Mouse (Mus musculus) midbrain, postnatal 0 days (tissue): ENCODE measurements at regions not wholly inside any gene's neighbourhood (a gene's known extent, or its start where the extent isn't known, plus 50 kb on each side); places are given as distances from the start of the nearest gene placed in this dataset.

Experiments used
- ATAC-seq: fragments of 200-750 bp; cut with Nextera tagmentation; 2 replicates; pipeline ENCODE4 v1.8.0; 2017; ENCODE audit warnings: moderate number of reproducible peaks, mild to moderate bottlenecking, moderate TSS enrichment, moderate library complexity; ENCODE audit not compliant: low FRiP score
- DNase-seq: peaks from one replicate; pipeline ENCODE4 v3.0.0-alpha.2; 2015; ENCODE audit warnings: low spot score
- H3K27ac ChIP-seq: fragments of 300-500 bp; sonication (generic); 2 replicates; pipeline ENCODE4 v1.5.1; 2014; ENCODE audit warnings: low read depth, mild to moderate bottlenecking, low read length, mixed read lengths
- H3K27me3 ChIP-seq: fragments of 300-500 bp; sonication (generic); 2 replicates; pipeline ENCODE4 v1.6.1; 2014; ENCODE audit warnings: low read length, control low read depth, mixed read lengths; ENCODE audit not compliant: insufficient read depth
- H3K36me3 ChIP-seq: fragments of 300-500 bp; sonication (generic); 2 replicates; pipeline ENCODE4 v1.6.1; 2014; ENCODE audit warnings: low read length, control low read depth, mixed read lengths; ENCODE audit not compliant: insufficient read depth
- H3K4me1 ChIP-seq: fragments of 300-500 bp; sonication (generic); 2 replicates; pipeline ENCODE4 v1.6.1; 2014; ENCODE audit warnings: mild to moderate bottlenecking, control low read depth, antibody characterized with exemption, low read length, mixed read lengths; ENCODE audit not compliant: insufficient read depth
- H3K4me2 ChIP-seq: fragments of 300-500 bp; sonication (generic); 2 replicates; pipeline ENCODE4 v1.6.1; 2014; ENCODE audit warnings: low read depth, mild to moderate bottlenecking, low read length, mixed read lengths; ENCODE audit not compliant: poor library complexity, severe bottlenecking
- H3K4me3 ChIP-seq: fragments of 300-500 bp; sonication (generic); 2 replicates; pipeline ENCODE4 v1.5.1; 2014; ENCODE audit warnings: low read depth, mild to moderate bottlenecking, low read length, moderate library complexity
- H3K9ac ChIP-seq: fragments of 300-500 bp; sonication (generic); replicated peaks from 2 replicates; pipeline ENCODE4 v1.6.1; 2014; ENCODE audit warnings: mild to moderate bottlenecking, low read length, moderate library complexity, mixed read lengths; ENCODE audit not compliant: poor library complexity, severe bottlenecking
- H3K9me3 ChIP-seq: fragments of 300-500 bp; sonication (generic); 2 replicates; pipeline ENCODE4 v1.6.1; 2016; ENCODE audit warnings: low read length, control low read depth
- CTCF ChIP-seq: IDR thresholded peaks from 2 replicates; pipeline ENCODE4 v1.5.1; 2016; ENCODE audit warnings: antibody characterized with exemption, mild to moderate bottlenecking
- WGBS: fragments of 180-500 bp; shearing (Covaris S2); extraction: QIAGEN DNeasy Blood & Tissue Kit; methylation state at CpG from one replicate; pipeline ENCODE4 v1.1.7; 2014; 5-methylcytosine and 5-hydroxymethylcytosine counted together

DNA sequence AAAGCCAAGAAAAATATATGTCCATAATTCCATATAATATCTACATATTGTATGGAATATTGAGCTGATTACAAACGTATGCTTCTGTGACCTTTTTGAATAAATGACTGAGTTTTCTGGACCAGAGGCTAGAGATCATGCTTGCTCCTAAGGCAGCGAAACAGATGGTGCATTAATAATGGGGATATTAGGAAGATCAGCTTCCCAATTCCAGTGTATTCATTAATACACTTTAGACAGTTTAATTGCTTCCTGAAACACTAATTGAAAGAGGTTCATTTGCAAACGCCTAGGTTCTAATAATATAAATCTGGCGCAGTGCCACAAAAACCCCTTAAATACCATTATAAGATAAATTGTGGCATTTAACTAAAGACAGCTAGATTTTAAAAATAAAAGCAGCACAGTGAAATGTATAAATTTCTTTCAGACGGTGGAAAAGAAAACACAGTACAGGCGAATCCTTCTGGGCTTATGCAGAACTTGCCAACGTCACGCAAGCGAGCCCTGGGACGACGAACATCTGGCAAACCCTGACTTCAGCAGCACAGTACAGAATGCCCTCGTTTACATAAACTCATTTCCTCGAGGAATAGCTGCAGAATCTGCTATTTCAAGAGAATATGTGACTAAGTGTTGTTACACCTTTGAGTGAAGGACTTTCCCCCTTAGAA is 608.6 kb upstream of the Klhl29 start:
- Histone ChIP-seq H3K36me3 (no peaks in the 10 kb centered on the region), H3K4me1 (no peaks in the 10 kb centered on the region), H3K9me3 (no peaks in the 10 kb centered on the region), H3K4me2 (no peak overlapping the region), H3K27ac (no peak overlapping the region), H3K9ac (no peak overlapping the region), H3K4me3 (no peak overlapping the region), H3K27me3 (no peaks in the 10 kb centered on the region)
- peak; percentile 46 for DNase-seq
- TF ChIP-seq CTCF, result no peak
- WGBS, result 47% methylated on average over 13 of the region's 13 CpGs
- ATAC-seq, result no peak

DNA sequence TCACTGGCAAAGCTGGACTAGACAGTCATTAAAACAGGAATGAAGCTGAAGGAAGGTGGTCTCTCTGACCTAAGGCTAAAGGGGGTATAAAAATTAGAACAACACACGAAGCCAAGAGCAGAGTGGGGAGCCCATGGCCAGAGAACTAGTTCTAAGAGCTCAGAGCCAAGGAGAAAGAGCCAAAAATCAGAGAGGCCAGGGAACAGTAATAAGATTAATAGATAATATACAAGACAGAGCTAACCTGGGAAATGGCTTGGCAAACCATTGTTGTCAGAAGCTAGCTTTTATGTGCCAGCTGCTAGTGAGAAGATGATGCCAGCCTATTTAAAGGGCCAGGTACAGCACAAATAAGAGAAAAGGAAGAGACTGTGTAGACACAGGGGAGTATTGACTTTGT is 606.6 kb upstream of the Klhl29 start:
- 61% methylated on average over 1 of the region's 1 CpGs for WGBS
- TF ChIP-seq CTCF, result no peak
- ATAC-seq (no peak), DNase-seq (peak; percentile 51)
- H3K27me3 ChIP-seq, result no peaks in the 10 kb centered on the region
- H3K36me3 ChIP-seq, result no peaks in the 10 kb centered on the region
- H3K27ac ChIP-seq, result no peak overlapping the region
- no peak overlapping the region for H3K9ac ChIP-seq
- no peak overlapping the region for H3K4me2 ChIP-seq
- H3K4me3 ChIP-seq, result no peak overlapping the region
- no peaks in the 10 kb centered on the region for H3K4me1 ChIP-seq
- H3K9me3 ChIP-seq, result no peaks in the 10 kb centered on the region

DNA sequence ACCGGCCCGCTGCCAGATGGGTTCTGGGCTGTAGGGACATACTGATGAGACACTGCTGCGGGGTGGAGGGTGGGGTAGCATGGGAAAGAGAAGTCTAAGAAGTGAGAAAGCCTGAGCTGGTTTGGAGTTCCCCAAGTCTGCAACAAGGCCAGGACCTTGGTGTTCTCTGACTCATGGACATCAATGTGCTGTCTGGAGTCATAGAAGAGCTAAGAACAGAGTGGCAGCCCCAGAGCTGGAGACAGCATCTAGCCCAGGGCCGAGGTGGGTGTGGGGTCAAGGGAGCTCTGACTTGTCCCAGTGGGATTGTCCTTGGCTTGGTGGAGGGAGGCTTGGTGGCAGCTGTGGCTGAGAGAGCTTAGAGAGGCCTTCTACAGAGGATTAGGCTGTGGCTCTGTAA is 600.4 kb upstream of the Klhl29 start:
- Histone ChIP-seq H3K9me3 (no peaks in the 10 kb centered on the region), H3K4me2 (no peak overlapping the region), H3K36me3 (no peaks in the 10 kb centered on the region), H3K9ac (no peak overlapping the region), H3K27ac (no peak overlapping the region), H3K27me3 (no peaks in the 10 kb centered on the region), H3K4me3 (no peak overlapping the region), H3K4me1 (no peaks in the 10 kb centered on the region)
- TF ChIP-seq CTCF, result no peak
- no peak for DNase-seq
- ATAC-seq, result no peak
- WGBS, result 81% methylated on average over 4 of the region's 4 CpGs

DNA sequence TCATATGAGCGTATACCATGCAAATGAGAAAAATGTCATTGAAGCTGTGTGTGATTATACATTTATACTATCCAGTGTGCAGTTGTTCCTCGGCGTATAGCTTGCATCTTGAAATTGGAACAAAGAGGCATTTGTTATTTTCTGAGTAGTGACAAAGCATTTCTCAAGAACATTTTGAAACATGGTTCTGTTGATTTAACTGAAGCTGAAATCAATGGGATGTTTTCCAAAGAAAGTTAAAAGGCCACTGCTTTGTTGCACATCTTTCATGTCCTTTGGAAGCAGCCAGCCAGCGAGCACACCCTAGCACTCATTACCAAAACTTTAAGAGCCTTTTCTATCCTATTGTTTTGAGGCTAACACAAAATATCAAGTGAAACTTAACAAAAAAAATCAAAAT is 594.1 kb upstream of the Klhl29 start:
- Histone ChIP-seq H3K27ac (no peak overlapping the region), H3K9ac (no peak overlapping the region), H3K9me3 (no peaks in the 10 kb centered on the region), H3K27me3 (no peaks in the 10 kb centered on the region), H3K4me3 (no peak overlapping the region), H3K36me3 (no peaks in the 10 kb centered on the region), H3K4me1 (no peaks in the 10 kb centered on the region), H3K4me2 (no peak overlapping the region)
- ATAC-seq, result no peak
- no peak for DNase-seq
- WGBS, result 86% methylated on average over 4 of the region's 4 CpGs
- TF ChIP-seq CTCF, result no peak

DNA sequence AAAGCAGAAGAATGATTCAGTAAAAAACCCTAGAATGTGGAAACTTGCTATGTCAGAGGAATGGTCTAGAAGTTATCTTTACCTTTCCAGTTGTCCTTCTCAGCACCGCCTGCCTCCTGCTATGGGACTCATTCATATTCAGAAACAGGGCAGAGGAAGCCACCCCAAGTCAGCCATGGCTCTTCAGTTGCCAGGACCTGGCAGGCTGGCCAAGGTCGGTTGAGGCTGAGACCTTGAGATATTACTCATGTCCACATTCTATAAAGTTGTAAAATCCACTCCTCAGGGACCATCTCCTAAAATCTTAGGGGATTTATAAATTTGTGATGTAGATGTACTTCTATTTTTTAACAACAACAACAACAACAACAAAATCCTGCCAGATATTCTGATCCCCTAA is 580.7 kb upstream of the Klhl29 start:
- Histone ChIP-seq H3K9ac (no peak overlapping the region), H3K36me3 (no peaks in the 10 kb centered on the region), H3K27ac (no peak overlapping the region), H3K4me2 (no peak overlapping the region), H3K4me3 (no peak overlapping the region), H3K9me3 (no peaks in the 10 kb centered on the region), H3K27me3 (no peaks in the 10 kb centered on the region), H3K4me1 (no peaks in the 10 kb centered on the region)
- DNase-seq (no peak), ATAC-seq (no peak)
- 68% methylated on average over 2 of the region's 2 CpGs for whole genome bisulfite sequencing
- no peak for TF ChIP-seq CTCF

DNA sequence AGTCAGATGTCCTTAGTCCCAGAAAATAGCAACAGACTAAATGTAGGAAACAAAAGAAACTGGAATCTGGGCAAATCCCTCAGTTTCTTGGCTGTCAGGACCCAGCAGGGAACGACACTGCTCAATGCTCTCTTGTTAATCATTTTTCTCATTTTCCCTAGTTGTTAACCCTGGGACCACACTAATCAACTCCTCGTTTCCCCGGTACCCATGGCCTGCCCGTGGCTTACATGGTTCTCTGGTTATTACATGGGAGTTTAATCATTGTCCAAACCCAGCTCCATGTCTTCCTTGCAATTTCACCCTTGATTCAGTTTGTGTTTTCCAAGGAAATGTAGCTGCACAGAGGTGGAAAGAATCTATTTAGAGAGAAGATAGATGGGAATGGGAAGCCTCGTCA is 580.1 kb upstream of the Klhl29 start:
- ATAC-seq (no peak), DNase-seq (no peak)
- no peaks in the 10 kb centered on the region for H3K27me3 ChIP-seq
- 50% methylated on average over 5 of the region's 5 CpGs for WGBS
- H3K9ac ChIP-seq, result no peak overlapping the region
- H3K4me3 ChIP-seq, result no peak overlapping the region
- H3K27ac ChIP-seq, result no peak overlapping the region
- no peaks in the 10 kb centered on the region for H3K4me1 ChIP-seq
- TF ChIP-seq CTCF, result no peak
- H3K9me3 ChIP-seq, result no peaks in the 10 kb centered on the region
- H3K4me2 ChIP-seq, result no peak overlapping the region
- no peaks in the 10 kb centered on the region for H3K36me3 ChIP-seq
